Mouse (Mus musculus): ENCODE data around the gene Naa25. TPM values are rescaled to one million over a fixed set of nuclear protein-coding genes. Genes with fewer than 3 reads are reported as not detected.

Gene Naa25
- polyA plus RNA-seq, 1 experiment: 22.3 TPM

GRCm38 (mm10) chr5:121389106-121389505 lies 8.6 kb upstream of the Naa25 start:
- no peak for TF ChIP-seq POLR2A (IDR thresholded peaks at IDR 0.05; ENCODE audit: borderline replicate concordance, control insufficient read depth, low read depth, low read length)
- TF ChIP-seq CTCF (IDR thresholded peaks at IDR 0.05; ENCODE audit: control insufficient read depth, insufficient read depth, low read length): no peak
- Histone ChIP-seq H3K4me3 (replicated peaks; ENCODE audit: control insufficient read depth, low read depth, low read length) (no peak overlapping the region), H3K4me1 (ENCODE audit: control insufficient read depth, insufficient read depth, low read length) (no peaks in the 10 kb centered on the region; the same call in 1 of the 2 replicates), H3K27ac (ENCODE audit: control insufficient read depth, insufficient read depth, low read depth, low read length, poor library complexity) (no peak overlapping the region)
- WGBS: 70% methylated on average over 7 of the region's 7 CpGs

- Histone ChIP-seq H3K4me3 (replicated peaks; ENCODE audit: control insufficient read depth, low read depth, low read length) (no peak overlapping the region), H3K27ac (ENCODE audit: control insufficient read depth, insufficient read depth, low read depth, low read length, poor library complexity) (no peak overlapping the region), H3K4me1 (ENCODE audit: control insufficient read depth, insufficient read depth, low read length) (no peaks in the 10 kb centered on the region; the same call in 1 of the 2 replicates)
- TF ChIP-seq CTCF (IDR thresholded peaks at IDR 0.05; ENCODE audit: control insufficient read depth, insufficient read depth, low read length): no peak
- TF ChIP-seq POLR2A (IDR thresholded peaks at IDR 0.05; ENCODE audit: borderline replicate concordance, control insufficient read depth, low read depth, low read length): no peak
Observed at GRCm38 (mm10) chr5:121389691-121390090, 8.0 kb upstream of the Naa25 start.

DNA sequence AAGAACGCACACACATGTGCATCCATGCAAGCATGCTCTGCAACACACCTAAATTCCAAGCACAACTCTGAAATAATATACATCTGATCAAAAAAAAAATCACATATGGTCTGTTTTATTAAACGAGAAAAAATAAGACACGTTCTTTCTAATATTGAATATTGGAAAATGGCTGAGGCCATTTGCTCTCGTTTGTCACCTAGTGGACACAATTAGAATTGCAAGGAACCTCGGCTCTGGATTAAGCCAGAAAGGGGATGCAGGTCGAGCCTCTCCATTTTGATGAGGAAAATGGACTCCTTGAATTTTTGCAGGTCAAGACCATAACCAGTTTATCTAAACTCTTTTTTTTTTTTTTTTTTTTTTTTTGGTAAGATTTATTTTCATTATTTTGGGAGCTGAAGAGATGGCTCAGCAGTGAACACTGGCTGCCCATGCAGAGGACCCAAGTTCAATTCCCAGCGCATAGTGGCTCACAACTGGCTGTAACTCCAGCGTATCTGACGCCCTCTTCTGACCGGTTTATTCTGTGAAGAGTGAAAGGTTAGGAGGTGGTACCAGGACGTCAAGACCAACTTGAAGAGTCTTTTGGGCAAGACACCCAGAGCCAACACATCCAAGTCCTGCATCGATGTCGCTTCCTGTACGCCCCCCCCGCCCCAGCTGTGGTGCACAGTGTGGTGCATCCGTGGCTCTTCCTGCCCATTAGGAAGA lies 4.9 kb upstream of the Naa25 start:
- H3K27ac ChIP-seq (ENCODE audit: control insufficient read depth, insufficient read depth, low read depth, low read length, poor library complexity): no peak overlapping the region
- 48% methylated on average over 16 of the region's 16 CpGs for WGBS

DNA sequence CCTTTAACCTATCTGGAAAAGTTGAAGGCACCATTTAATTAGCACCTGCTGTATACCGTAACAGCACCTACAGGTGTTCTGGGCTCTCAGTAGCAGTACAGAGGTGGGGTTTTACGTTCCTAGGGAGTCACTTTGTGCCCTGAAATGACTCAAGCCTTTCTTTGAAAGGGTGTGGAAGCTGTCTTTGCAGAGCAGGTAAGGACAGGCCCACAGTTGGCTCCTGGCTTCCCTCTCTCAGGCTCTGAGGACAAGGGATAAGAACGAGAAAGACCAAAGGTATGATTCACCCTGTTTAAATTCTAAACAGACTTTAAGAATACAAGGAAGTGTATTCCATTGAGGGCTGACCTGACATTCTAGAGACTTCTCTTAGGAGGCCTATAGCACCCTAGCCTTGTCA lies 4.3 kb upstream of the Naa25 start:
- Histone ChIP-seq H3K4me1 (ENCODE audit: control insufficient read depth, insufficient read depth, low read length) (no peaks in the 10 kb centered on the region), H3K27ac (ENCODE audit: control insufficient read depth, insufficient read depth, low read depth, low read length, poor library complexity) (no peak overlapping the region), H3K4me3 (replicated peaks; ENCODE audit: control insufficient read depth, low read depth, low read length) (no peak overlapping the region)
- no peak for TF ChIP-seq CTCF (IDR thresholded peaks at IDR 0.05; ENCODE audit: control insufficient read depth, insufficient read depth, low read length)
- TF ChIP-seq POLR2A (IDR thresholded peaks at IDR 0.05; ENCODE audit: borderline replicate concordance, control insufficient read depth, low read depth, low read length): no peak
- WGBS: 83% methylated on average over 3 of the region's 3 CpGs

More for the DNA sequence above, 4.9 kb upstream of the Naa25 start:
- H3K4me3 ChIP-seq (replicated peaks; ENCODE audit: control insufficient read depth, low read depth, low read length): no peak overlapping the region
- H3K4me1 ChIP-seq (ENCODE audit: control insufficient read depth, insufficient read depth, low read length): no peaks in the 10 kb centered on the region
- TF ChIP-seq POLR2A (IDR thresholded peaks at IDR 0.05; ENCODE audit: borderline replicate concordance, control insufficient read depth, low read depth, low read length) (no peak), CTCF (IDR thresholded peaks at IDR 0.05; ENCODE audit: control insufficient read depth, insufficient read depth, low read length) (no peak)

DNA sequence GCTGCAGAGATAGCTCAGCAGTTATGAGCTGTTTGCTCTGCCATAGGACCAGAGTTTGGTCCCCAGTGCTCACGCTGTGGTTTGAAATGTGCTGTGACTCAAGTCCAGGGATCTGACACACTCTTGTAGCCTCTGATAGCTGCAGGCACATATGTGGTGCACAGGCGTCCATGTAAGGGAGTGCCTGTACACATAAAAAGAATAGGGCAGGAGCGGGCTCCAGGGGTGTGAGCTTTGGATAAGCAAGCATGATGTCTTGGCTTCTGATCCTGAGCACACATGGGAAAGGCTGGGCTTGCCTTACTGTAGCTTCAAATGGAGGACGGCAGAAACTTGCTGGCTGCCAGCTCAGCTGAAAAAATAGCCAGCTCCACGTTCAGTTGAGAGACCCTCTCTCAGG lies 2.1 kb upstream of the Naa25 start:
- Histone ChIP-seq H3K4me1 (ENCODE audit: control insufficient read depth, insufficient read depth, low read length) (peaks cover 2% of the 10 kb centered on the region; the same call in 1 of the 2 replicates), H3K27ac (ENCODE audit: control insufficient read depth, insufficient read depth, low read depth, low read length, poor library complexity) (no peak overlapping the region), H3K4me3 (replicated peaks; ENCODE audit: control insufficient read depth, low read depth, low read length) (no peak overlapping the region)
- 78% methylated on average over 5 of the region's 5 CpGs for WGBS
- TF ChIP-seq POLR2A (IDR thresholded peaks at IDR 0.05; ENCODE audit: borderline replicate concordance, control insufficient read depth, low read depth, low read length): no peak
- TF ChIP-seq CTCF (IDR thresholded peaks at IDR 0.05; ENCODE audit: control insufficient read depth, insufficient read depth, low read length): no peak

DNA sequence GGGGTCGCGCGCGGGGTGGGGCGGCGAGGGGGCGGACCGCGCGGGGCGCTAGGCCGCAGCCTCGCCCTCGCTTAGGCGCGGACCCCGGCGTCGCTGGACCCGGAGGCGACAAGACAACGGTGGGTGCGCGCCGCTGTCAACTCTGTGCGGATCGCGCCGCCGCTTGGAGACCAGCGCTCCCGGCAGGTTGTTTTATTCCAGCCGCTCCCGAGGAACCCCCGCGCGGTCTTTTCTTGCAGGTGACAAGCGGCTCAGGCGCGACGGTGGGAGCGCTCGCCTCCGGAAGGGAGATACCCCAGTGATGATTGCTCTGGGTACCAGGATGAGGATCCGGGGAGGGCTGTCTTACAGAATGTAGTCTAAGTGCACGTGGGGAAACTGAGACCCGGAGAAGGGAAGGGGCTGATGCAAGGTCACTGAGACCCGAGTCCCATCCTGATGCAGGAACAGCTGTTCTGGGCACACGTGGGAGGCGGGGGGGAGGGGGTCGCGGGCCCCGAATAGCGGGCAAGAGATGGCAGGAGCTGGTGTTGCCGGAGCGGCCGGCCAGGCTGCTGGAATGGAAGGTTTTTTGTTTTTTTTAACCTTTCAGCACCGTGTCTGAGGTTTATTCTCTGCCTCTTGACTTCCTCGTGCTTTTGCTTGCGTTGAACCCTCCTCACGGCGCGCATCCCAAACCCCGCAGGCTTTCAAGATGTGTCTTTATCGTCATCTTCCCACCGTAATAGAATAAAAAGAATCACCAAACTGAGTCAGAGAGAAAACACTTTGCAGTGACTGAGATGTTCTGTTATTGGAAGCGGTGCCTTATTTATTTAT lies 619 bp downstream of the Naa25 start:
- TF ChIP-seq CTCF (IDR thresholded peaks at IDR 0.05; ENCODE audit: control insufficient read depth, insufficient read depth, low read length) (no peak), POLR2A (IDR thresholded peaks at IDR 0.05; ENCODE audit: borderline replicate concordance, control insufficient read depth, low read depth, low read length) (no peak)
- H3K4me1 ChIP-seq (ENCODE audit: control insufficient read depth, insufficient read depth, low read length): peaks cover 2% of the 10 kb centered on the region; the same call in 1 of the 2 replicates
- H3K27ac ChIP-seq (ENCODE audit: control insufficient read depth, insufficient read depth, low read depth, low read length, poor library complexity): peak overlapping the region; percentile 35; the same call in 1 of the 2 replicates
- H3K4me3 ChIP-seq (replicated peaks; ENCODE audit: control insufficient read depth, low read depth, low read length): peak overlapping the region; percentile 86
- WGBS: 2% methylated on average over 67 of the region's 67 CpGs

DNA sequence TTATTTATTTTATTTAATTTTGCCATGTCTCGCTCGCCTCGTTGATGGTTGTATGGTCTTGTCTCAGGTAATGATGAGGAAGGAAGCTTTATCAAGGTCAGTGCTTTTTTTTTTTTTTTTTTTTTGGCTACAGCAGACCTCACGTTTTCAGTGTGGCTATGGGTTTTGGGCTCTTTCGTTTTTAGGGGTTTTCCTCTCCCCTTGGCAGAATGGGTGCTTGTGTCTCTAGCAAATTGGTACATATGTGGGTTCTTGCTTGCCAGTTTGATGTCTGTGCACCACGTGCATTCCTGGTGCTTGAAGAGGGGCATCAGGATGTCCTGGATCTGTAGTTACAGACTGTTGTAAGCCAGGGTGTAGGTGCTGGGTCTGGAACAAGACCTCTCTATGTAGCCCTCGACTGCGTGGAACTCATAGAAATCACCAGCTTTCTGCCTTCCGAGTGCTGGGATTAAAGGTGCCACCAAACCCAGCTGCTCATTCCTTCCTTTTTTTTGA lies 1.3 kb downstream of the Naa25 start:
- Histone ChIP-seq H3K27ac (ENCODE audit: control insufficient read depth, insufficient read depth, low read depth, low read length, poor library complexity) (no peak overlapping the region), H3K4me1 (ENCODE audit: control insufficient read depth, insufficient read depth, low read length) (peaks cover 2% of the 10 kb centered on the region; the same call in 1 of the 2 replicates), H3K4me3 (replicated peaks; ENCODE audit: control insufficient read depth, low read depth, low read length) (peak overlapping the region; percentile 18)
- WGBS: 21% methylated on average over 9 of the region's 9 CpGs
- no peak for TF ChIP-seq POLR2A (IDR thresholded peaks at IDR 0.05; ENCODE audit: borderline replicate concordance, control insufficient read depth, low read depth, low read length)
- no peak for TF ChIP-seq CTCF (IDR thresholded peaks at IDR 0.05; ENCODE audit: control insufficient read depth, insufficient read depth, low read length)

DNA sequence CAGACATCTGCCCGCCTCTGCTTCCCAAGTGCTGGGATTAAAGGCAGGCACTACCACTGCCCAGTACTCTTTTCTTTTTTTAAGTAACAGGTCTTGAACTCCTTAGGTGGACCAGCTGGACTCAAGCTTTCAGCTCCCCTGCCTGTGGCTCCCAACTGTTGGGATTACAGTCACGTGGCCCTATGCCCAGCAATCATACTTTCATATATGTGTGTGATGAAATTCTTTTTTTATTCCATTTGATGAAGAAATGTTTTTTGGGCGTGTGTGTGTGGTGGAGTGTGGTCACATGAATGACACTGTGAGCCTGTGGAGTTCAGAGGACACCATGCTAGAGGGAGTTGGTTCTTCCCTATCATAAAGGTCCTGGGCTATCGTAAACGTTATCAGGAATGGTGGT lies 1.8 kb downstream of the Naa25 start:
- Histone ChIP-seq H3K4me3 (replicated peaks; ENCODE audit: control insufficient read depth, low read depth, low read length) (no peak overlapping the region), H3K27ac (ENCODE audit: control insufficient read depth, insufficient read depth, low read depth, low read length, poor library complexity) (no peak overlapping the region), H3K4me1 (ENCODE audit: control insufficient read depth, insufficient read depth, low read length) (peaks cover 2% of the 10 kb centered on the region; the same call in 1 of the 2 replicates)
- TF ChIP-seq POLR2A (IDR thresholded peaks at IDR 0.05; ENCODE audit: borderline replicate concordance, control insufficient read depth, low read depth, low read length) (no peak), CTCF (IDR thresholded peaks at IDR 0.05; ENCODE audit: control insufficient read depth, insufficient read depth, low read length) (no peak)
- 46% methylated on average over 5 of the region's 5 CpGs for WGBS

All from bone marrow, adult 2 months (tissue).